Mouse (Mus musculus) neural tube, embryonic 10.5 days (tissue): Measurements from ENCODE around the gene Dnajb6.
"Not testable (repeated sequence)": the region's sequence is repeated elsewhere in the genome, so short reads cannot be mapped to it uniquely, and the experiment has no call there.

Experiments
- DNase-seq: peaks from one replicate; pipeline ENCODE4 v3.0.0-alpha.2; 2017; ENCODE audit warnings: low spot score; ENCODE audit errors: extremely low spot score

Gene Dnajb6

GRCm38 (mm10) chr5:29735557-29736061 is at the start of gene Dnajb6, which contains the start of gene Gm5129:
Gene Dnajb6 (plus strand): TSS chr5:29735688.
Gene Gm5129 (minus strand): TSS chr5:29735936.
- peak; percentile 97 for DNase-seq

- peak; percentile 51 for DNase-seq
These were observed 47.8 kb upstream of the Dnajb6 start for GRCm38 (mm10) chr5:29687671-29688070.

GRCm38 (mm10) chr5:29688352-29688751 is 47.1 kb upstream of the Dnajb6 start:
- no peak for DNase-seq

- DNase-seq = no peak
These were observed 37.0 kb upstream of the Dnajb6 start for GRCm38 (mm10) chr5:29698493-29698892.

- no peak for DNase-seq
These were observed 35.8 kb upstream of the Dnajb6 start for GRCm38 (mm10) chr5:29699520-29700202.

GRCm38 (mm10) chr5:29707241-29707640 is 28.2 kb upstream of the Dnajb6 start:
- no peak for DNase-seq

- DNase-seq = no peak
These were observed 27.2 kb upstream of the Dnajb6 start for GRCm38 (mm10) chr5:29708258-29708657.

GRCm38 (mm10) chr5:29711631-29712030 is 23.9 kb upstream of the Dnajb6 start:
- no peak for DNase-seq

GRCm38 (mm10) chr5:29712906-29713305 is 22.6 kb upstream of the Dnajb6 start:
- DNase-seq = no peak

GRCm38 (mm10) chr5:29721159-29721558 is 14.3 kb upstream of the Dnajb6 start:
- no peak for DNase-seq

GRCm38 (mm10) chr5:29725369-29725768 is 10.1 kb upstream of the Dnajb6 start:
- DNase-seq = no peak

- not testable (repeated sequence) for DNase-seq
These were observed 9.4 kb upstream of the Dnajb6 start for GRCm38 (mm10) chr5:29726070-29726469.

- DNase-seq = no peak
These were observed 517 bp upstream of the Dnajb6 start for GRCm38 (mm10) chr5:29734831-29735510.

- DNase-seq = peak; percentile 82
These were observed 799 bp downstream of the Dnajb6 start for GRCm38 (mm10) chr5:29736073-29736900.

GRCm38 (mm10) chr5:29736942-29737341 is 1.5 kb downstream of the Dnajb6 start:
- no peak for DNase-seq

GRCm38 (mm10) chr5:29737471-29737870 is 2.0 kb downstream of the Dnajb6 start:
- no peak for DNase-seq

- no peak for DNase-seq
These were observed 2.6 kb downstream of the Dnajb6 start for GRCm38 (mm10) chr5:29738076-29738475.

- no peak for DNase-seq
These were observed 5.2 kb downstream of the Dnajb6 start for GRCm38 (mm10) chr5:29740651-29741050.

- DNase-seq = no peak
These were observed 5.6 kb downstream of the Dnajb6 start for GRCm38 (mm10) chr5:29741093-29741492.

- DNase-seq = no peak
These were observed 12.2 kb downstream of the Dnajb6 start for GRCm38 (mm10) chr5:29747661-29748060.

GRCm38 (mm10) chr5:29751306-29751705 is 15.8 kb downstream of the Dnajb6 start:
- no peak for DNase-seq

- no peak for DNase-seq
These were observed 17.4 kb downstream of the Dnajb6 start for GRCm38 (mm10) chr5:29752894-29753293.
